Mouse (Mus musculus) thymus, adult 2 months (tissue): ENCODE measurements around the gene Smarcd1. TPM values are rescaled to one million over a fixed set of nuclear protein-coding genes. Genes with fewer than 3 reads are reported as not detected.

ENCODE experiments used
- DNase-seq: peaks from one replicate; pipeline ENCODE4 v3.0.0; 2021
- H3K27ac ChIP-seq: fragments of 200-500 bp; 2 replicates; pipeline ENCODE4 v1.5.1; 2012; ENCODE audit warnings: low read length, control low read depth; ENCODE audit not compliant: control insufficient read depth, insufficient read depth
- H3K27me3 ChIP-seq: fragments of 200-500 bp; 2 replicates; pipeline ENCODE4 v1.6.1; 2012; ENCODE audit warnings: mild to moderate bottlenecking, low read length, moderate library complexity, mixed read lengths; ENCODE audit not compliant: control insufficient read depth, insufficient read depth
- H3K36me3 ChIP-seq: fragments of 200-500 bp; 2 replicates; pipeline ENCODE4 v1.6.1; 2012; ENCODE audit warnings: mild to moderate bottlenecking, low read length, moderate library complexity; ENCODE audit not compliant: control insufficient read depth, insufficient read depth
- H3K4me1 ChIP-seq: fragments of 200-500 bp; replicated peaks from 2 replicates; pipeline ENCODE4 v1.6.1; 2012; ENCODE audit warnings: low read length; ENCODE audit not compliant: control insufficient read depth, insufficient read depth
- H3K4me3 ChIP-seq: fragments of 200-500 bp; 2 replicates; pipeline ENCODE4 v1.5.1; 2012; ENCODE audit warnings: mild to moderate bottlenecking, low read length, control low read depth, moderate library complexity; ENCODE audit not compliant: control insufficient read depth, insufficient read depth
- CTCF ChIP-seq: fragments of 200-500 bp; IDR thresholded peaks from 2 replicates; pipeline ENCODE4 v1.5.1; 2012; ENCODE audit warnings: mild to moderate bottlenecking, control low read depth, low read length, moderate library complexity, borderline replicate concordance; ENCODE audit not compliant: control insufficient read depth, poor library complexity, insufficient read depth; ENCODE audit errors: extremely low read depth
- POLR2A ChIP-seq: fragments of 200-500 bp; IDR thresholded peaks from 2 replicates; pipeline ENCODE4 v1.6.1; 2012; ENCODE audit warnings: mild to moderate bottlenecking, low read length, control low read depth, moderate library complexity; ENCODE audit not compliant: control insufficient read depth, poor library complexity, insufficient read depth; ENCODE audit errors: extremely low read depth
- WGBS: fragments of 180-500 bp; shearing (Covaris S2); methylation state at CpG from one replicate; pipeline ENCODE4 v1.1.7; 2018; 5-methylcytosine and 5-hydroxymethylcytosine counted together
- polyA plus RNA-seq: library from polyadenylated mRNA; depleted of rRNA; stranded (reverse); fragments of >200 nt; gene quantifications from 2 replicates; pipeline ENCODE4 v1.2.3, GENCODE M21; 2012

Smarcd1 gene
- polyA plus RNA-seq, 1 experiment, result 106 TPM

DNA sequence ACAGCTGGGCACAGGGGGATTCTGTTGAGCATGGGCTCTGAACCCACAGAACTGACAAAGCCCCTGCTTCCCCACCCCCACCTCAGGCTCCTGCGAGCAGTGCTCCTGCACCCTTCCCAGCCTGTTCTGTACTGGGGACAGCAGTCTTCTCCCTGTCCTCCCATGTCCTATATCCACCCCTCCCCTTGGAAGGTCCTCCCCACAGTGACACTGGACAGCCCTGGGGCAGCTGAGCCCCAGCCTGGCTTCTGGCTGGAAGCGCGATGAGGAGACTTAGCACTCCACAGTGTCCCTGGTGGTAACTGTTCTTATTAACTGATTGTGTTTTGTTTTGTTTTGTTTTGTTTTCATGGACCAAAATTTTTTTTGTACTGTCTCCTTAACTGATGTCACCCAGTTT, 11.6 kb downstream of the Smarcd1 start:
- TF ChIP-seq POLR2A (no peak), CTCF (no peak)
- no peak overlapping the region for H3K27ac ChIP-seq
- 98% methylated on average over 3 of the region's 3 CpGs for WGBS
- H3K27me3 ChIP-seq, result no peaks in the 10 kb centered on the region
- DNase-seq, result no peak
- H3K36me3 ChIP-seq, result peaks cover 41% of the 10 kb centered on the region
- no peak overlapping the region for H3K4me3 ChIP-seq
- peaks cover 6% of the 10 kb centered on the region for H3K4me1 ChIP-seq

DNA sequence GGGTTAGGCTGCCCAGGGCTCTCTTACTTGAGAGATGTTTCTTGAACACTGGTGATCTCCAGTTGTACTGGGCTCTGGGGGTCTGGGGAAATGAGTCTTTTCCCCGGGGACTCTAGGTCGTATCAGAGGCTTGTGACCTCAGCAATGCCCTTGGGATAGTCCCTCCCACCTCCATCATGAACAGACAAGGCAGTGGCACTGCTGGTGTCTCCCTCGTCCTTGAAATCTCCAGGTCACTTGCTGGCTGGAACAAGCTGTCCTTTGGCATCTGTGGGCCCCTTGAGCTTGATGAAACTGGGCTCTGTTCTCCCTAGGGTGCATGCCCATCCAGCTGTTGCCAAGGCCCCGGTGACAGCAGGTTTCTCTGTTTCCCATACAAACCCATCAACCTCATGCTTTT, 12.3 kb downstream of the Smarcd1 start:
- Histone ChIP-seq H3K27ac (no peak overlapping the region), H3K27me3 (no peaks in the 10 kb centered on the region), H3K36me3 (peaks cover 35% of the 10 kb centered on the region), H3K4me3 (no peak overlapping the region), H3K4me1 (peaks cover 6% of the 10 kb centered on the region)
- TF ChIP-seq CTCF (no peak), POLR2A (no peak)
- WGBS, result 86% methylated on average over 4 of the region's 4 CpGs
- DNase-seq, result no peak

DNA sequence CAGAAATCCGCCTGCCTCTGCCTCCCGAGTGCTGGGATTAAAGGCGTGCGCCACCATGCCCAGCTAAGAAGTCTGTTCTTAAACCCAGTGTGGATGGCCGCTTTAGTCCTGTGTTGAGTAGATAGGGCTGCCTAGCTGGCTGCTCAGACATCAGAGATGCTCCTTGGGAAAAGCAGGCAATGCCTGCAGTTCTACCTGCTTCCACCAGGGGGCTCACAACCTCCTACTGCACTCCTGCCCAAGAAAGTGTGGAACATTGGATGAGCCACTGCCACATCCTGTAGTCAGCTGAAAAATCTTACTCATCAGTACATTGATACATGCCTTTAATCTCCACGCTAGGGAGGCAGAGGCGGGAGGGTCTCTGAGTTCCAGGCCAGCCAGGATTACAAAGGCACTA, 12.9 kb downstream of the Smarcd1 start:
- TF ChIP-seq CTCF (peak; percentile 78; the same call in 1 of the 2 replicates), POLR2A (no peak)
- H3K27me3 ChIP-seq, result no peaks in the 10 kb centered on the region
- peak; percentile 72 for DNase-seq
- no peak overlapping the region for H3K27ac ChIP-seq
- H3K4me3 ChIP-seq, result no peak overlapping the region
- H3K36me3 ChIP-seq, result peaks cover 29% of the 10 kb centered on the region
- H3K4me1 ChIP-seq, result peaks cover 6% of the 10 kb centered on the region
- 70% methylated on average over 7 of the region's 7 CpGs for WGBS

DNA sequence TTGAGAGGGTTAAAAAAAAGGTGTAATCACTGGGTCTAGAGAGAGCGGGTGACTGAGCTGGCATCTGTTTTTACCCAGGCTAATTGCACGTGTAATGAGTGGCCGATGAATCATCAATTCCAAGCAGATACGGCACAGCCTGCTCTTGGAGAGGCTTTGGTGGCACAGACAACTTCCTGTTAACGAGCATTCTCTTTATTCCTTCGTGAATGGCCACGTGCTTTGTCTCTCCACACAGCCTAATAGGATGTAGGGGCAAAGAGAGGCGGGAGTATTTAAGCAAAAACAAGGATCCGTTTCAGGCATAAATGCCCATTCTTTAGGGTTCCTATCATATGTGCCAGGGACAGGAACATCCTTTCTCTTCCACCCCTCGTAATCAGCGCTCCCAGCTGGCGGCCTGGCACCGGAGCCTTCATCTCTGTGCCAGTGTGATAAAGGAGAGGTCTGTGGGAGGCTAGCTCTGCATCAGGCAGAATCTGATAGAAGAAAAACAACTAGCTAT, 13.5 kb downstream of the Smarcd1 start:
- Histone ChIP-seq H3K4me3 (no peak overlapping the region), H3K36me3 (peaks cover 24% of the 10 kb centered on the region), H3K4me1 (peaks cover 6% of the 10 kb centered on the region), H3K27me3 (no peaks in the 10 kb centered on the region), H3K27ac (no peak overlapping the region)
- DNase-seq, result no peak
- TF ChIP-seq CTCF, result no peak
- no peak for TF ChIP-seq POLR2A
- WGBS, result 93% methylated on average over 13 of the region's 13 CpGs

DNA sequence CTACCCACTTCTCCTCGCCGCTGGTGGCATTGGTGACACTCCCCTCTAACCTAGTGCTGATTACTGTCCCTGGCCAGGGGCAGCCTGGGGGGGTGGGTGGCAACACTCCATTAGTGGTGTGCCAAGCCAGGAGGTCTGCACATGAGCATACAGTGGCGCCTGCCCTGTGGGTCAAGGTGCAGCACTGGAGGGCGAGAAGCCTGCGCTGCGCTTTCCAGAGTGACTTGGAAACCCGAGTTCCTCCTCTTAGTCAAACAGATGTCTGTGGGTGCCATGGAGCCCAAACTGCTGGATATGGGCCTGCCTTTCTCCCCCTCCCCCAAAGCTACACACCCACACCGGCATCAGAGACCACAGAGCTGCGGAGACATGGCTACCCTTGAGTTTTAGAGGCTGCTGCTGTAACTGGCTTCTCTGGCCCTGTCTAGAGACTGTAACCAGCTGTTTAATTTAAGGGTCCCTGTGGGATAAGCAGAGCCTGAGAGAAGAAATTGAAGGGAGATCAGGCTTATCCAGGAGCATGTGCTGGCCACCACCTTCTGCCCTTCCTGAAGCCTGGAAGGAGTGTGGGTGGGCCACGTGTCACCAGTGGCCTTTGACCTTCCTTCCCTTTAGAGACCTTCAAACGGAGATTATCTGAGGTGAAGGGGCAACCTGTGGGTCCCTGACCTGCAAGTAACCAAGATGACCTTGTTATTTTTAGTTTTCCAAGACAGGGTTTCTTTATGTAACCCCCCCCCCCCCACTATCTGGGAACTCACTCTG, 14.2 kb downstream of the Smarcd1 start:
- WGBS, result 91% methylated on average over 11 of the region's 11 CpGs
- Histone ChIP-seq H3K4me3 (no peak overlapping the region), H3K4me1 (peaks cover 6% of the 10 kb centered on the region), H3K27ac (no peak overlapping the region), H3K36me3 (peaks cover 17% of the 10 kb centered on the region), H3K27me3 (no peaks in the 10 kb centered on the region)
- no peak for DNase-seq
- no peak for TF ChIP-seq CTCF
- no peak for TF ChIP-seq POLR2A

DNA sequence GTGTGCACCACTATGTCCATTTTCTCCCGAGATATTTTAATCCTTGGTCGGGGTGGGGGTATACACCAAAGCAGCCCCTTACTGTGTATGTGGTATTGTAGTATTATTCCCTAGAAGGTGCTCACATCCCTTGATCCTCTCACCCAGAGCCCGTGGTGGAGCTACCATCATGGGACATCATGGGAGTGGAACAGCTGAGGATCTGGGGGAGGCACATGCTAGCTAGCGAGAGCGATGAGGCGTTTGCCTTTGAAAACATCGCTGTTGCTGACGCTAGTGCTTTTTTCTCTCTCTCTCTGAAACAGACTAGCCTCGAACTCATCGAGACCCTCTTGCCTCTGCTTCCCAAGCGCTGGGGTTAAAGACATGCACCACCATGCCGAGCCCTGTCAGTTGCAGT, 14.9 kb downstream of the Smarcd1 start:
- no peak overlapping the region for H3K4me3 ChIP-seq
- peaks cover 10% of the 10 kb centered on the region for H3K36me3 ChIP-seq
- no peak overlapping the region for H3K27ac ChIP-seq
- DNase-seq, result no peak
- TF ChIP-seq POLR2A, result no peak
- no peak for TF ChIP-seq CTCF
- 88% methylated on average over 11 of the region's 12 CpGs for WGBS
- peaks cover 6% of the 10 kb centered on the region for H3K4me1 ChIP-seq
- no peaks in the 10 kb centered on the region for H3K27me3 ChIP-seq
